Mouse (Mus musculus): ENCODE results near the gene Pglyrp2. TPM values are rescaled to one million over a fixed set of nuclear protein-coding genes. Genes with fewer than 3 reads are reported as not detected.

The Pglyrp2 gene
- polyA plus RNA-seq, 1 experiment from 2014 or later = 0.45 TPM

DNA sequence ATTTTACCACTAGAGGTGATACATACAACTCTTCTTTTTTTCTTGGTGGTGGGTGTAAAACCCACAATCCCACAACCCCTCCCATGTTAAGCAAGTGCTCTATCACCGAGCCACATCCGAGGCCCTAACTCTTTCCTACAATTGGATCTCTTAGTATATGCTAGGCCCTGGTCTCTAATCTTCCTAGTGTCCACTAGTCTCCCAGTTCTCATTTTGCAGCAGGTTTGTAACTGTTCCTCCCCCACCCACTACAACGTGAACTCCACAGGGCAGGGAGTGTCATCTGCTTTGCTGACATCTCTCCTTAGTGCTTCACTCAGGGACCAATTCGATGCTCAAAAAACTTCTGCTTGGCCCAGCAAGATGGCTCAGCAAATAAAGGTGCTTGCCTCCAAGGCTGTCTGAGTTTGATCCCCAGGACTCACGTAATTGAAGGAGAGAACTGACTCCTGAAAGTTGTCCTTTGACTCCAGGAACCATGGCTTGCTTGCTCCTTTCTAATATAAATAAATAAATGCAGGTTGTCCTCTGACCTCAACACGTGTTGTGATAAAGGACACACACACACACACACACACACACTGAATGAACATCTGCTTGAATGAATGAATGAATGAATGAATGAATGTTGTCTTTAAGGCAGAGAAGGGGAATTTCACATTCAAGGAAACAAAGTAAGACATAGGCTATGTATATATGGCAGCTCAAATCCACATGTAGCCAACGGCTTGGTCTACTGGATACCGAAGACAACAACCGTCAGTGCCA, 21.8 kb downstream of the Pglyrp2 start:
- 75% methylated on average over 9 of the region's 9 CpGs for WGBS
- no peaks in the 10 kb centered on the region for H3K4me1 ChIP-seq
- peaks cover 20% of the 10 kb centered on the region for H3K27me3 ChIP-seq (replicated peaks)
- no peaks in the 10 kb centered on the region for H3K36me3 ChIP-seq
- no peaks in the 10 kb centered on the region for H3K9me3 ChIP-seq
- no peak overlapping the region for H3K4me3 ChIP-seq (replicated peaks)
- H3K27ac ChIP-seq = no peak overlapping the region
- H3K9ac ChIP-seq = no peak overlapping the region
- no peak for ATAC-seq (ENCODE audit: insufficient read depth, low FRiP score, low read depth)
- no peak overlapping the region for H3K4me2 ChIP-seq

DNA sequence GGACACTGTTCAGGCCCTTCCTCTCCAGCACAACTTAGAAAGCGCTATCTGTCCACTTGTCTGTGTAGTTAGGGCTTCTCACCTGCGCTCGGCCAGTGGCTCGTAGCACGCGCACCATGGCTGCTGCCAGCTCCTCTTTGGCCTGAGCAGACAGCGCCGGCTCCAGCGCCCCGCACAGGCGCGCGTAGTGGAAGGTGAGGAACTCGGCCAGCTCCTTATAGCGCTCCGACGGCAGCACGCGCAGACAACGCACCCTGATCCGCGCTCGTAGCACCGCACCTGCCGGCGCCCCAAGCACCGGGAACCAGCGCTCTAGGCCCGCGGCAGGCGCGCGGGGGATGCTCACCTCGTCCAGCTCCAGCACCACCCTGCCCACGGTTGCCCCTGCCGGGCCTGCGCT, 27.7 kb downstream of the Pglyrp2 start:
- Histone ChIP-seq H3K27ac (no peak overlapping the region), H3K9ac (no peak overlapping the region), H3K4me2 (peak overlapping the region; percentile 49), H3K9me3 (no peaks in the 10 kb centered on the region), H3K36me3 (no peaks in the 10 kb centered on the region), H3K27me3 (replicated peaks) (peaks cover 73% of the 10 kb centered on the region), H3K4me1 (peaks cover 4% of the 10 kb centered on the region; the same call in 1 of the 2 replicates), H3K4me3 (replicated peaks) (peak overlapping the region; percentile 22)
- no peak for ATAC-seq (ENCODE audit: insufficient read depth, low FRiP score, low read depth)
- 14% methylated on average over 31 of the region's 37 CpGs for WGBS

DNA sequence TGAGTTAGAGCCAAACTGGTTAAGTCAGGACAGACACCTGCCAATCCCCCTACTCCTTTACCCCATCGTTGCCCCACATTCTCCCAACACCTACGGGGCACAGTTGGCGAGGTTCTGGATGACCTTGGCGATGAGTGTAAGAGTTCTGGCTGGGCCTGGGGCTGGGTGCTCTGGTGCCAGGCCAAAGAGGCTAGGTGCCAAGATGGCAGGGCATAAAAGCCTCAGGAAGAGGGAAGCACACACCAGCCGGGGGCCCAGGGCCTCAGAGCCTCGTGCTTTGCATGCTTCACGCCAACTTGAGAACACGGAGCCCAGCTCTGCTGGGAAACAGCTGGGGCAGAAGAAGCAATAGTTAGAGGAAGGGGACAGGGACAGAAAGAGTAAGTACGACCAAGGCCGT, 30.0 kb downstream of the Pglyrp2 start:
- no peak overlapping the region for H3K27ac ChIP-seq
- ATAC-seq (ENCODE audit: insufficient read depth, low FRiP score, low read depth) = no peak
- peaks cover 4% of the 10 kb centered on the region; the same call in 1 of the 2 replicates for H3K4me1 ChIP-seq
- H3K27me3 ChIP-seq (replicated peaks) = peaks cover 74% of the 10 kb centered on the region
- no peak overlapping the region for H3K4me3 ChIP-seq (replicated peaks)
- H3K4me2 ChIP-seq = no peak overlapping the region
- H3K9me3 ChIP-seq = no peaks in the 10 kb centered on the region
- WGBS = 87% methylated on average over 10 of the region's 10 CpGs
- no peak overlapping the region for H3K9ac ChIP-seq
- H3K36me3 ChIP-seq = no peaks in the 10 kb centered on the region

DNA sequence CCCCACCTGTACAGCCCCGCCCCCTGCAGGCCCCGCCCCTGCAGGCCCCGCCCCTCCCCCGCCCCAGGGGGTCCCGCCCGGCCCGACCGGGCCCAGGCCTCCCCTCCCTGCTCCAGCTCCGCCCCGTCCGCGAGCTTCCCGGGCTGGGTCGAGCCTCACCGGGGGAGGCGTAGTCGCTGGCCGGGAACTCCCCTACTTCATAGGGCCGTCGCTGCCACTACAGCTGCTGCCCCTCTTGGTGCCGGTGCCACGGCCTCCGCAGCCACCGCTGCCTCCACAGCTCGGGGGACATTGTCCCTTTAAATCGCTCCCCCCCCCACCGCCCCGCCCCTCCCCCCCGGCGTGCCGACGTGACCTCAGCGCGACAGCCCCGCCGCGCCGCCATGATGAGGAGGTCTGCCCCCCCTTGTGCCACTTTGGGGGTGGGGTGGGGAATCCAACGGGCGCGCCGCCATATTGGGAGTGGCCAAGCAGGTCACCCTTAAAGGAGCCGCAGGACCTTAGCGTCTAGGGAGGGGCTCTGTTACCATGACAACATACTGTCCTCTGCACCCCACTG, 34.8 kb downstream of the Pglyrp2 start, which contains the start of gene Wiz:
Gene Wiz, minus strand, starts transcription at position 339 of the 559 bp plus-strand sequence.
- peak within 1 kb of the TSS; percentile 83 for H3K9ac ChIP-seq
- peak within 1 kb of the TSS; percentile 76 for H3K4me3 ChIP-seq (replicated peaks)
- 1% methylated on average over 28 of the region's 44 CpGs for WGBS
- peak within 1 kb of the TSS; percentile 98 for H3K4me2 ChIP-seq
- 0 out of 2 replicates have a peak, but pooled peaks cover 7% of the 10 kb centered on the region for H3K36me3 ChIP-seq
- no peaks in the 10 kb centered on the region for H3K9me3 ChIP-seq
- H3K4me1 ChIP-seq = peaks cover 9% of the 10 kb centered on the region; the same call in 1 of the 2 replicates
- H3K27me3 ChIP-seq (replicated peaks) = peaks cover 29% of the 10 kb centered on the region
- peak; percentile 86 for ATAC-seq (ENCODE audit: insufficient read depth, low FRiP score, low read depth)
- peak within 1 kb of the TSS; percentile 87 for H3K27ac ChIP-seq

DNA sequence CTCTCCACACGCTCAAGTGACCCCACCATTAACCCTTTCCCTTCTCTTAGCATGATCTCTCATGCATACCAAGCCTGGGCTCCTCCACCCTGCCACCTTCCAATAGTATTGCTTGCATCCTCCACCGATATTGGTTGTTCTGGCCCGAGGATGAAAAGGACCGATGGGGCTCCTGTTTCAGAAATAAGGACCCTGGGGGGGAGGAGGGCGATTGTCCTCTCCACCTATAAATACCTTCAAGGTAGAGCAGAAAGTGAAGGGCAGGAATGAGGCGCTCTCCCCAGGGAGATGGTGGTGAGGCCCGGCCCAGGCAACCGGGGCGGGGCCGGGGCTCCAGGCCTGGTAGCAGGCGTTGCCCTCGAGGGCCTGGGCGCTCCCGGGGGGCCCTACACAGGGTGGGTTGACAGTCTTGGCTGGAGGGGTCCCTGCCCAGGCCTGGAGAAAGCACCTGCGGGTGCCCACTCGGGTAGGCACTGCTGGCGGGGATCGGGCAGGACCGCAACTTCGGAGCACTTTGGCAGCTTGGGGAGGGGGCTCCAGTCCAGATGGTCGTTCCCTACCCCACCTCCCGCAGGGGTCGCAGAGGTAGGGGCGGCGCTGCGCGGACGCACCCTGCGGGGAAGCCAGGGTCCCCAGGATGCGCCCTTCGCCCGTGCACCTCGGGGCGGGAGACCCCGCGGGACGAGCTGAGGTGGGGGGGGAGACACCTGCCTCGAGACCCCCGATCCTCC, 35.4 kb downstream of the Pglyrp2 start:
- peaks cover 9% of the 10 kb centered on the region; the same call in 1 of the 2 replicates for H3K4me1 ChIP-seq
- H3K4me2 ChIP-seq = peak overlapping the region; percentile 98
- ATAC-seq (ENCODE audit: insufficient read depth, low FRiP score, low read depth) = peak; percentile 51
- peaks cover 13% of the 10 kb centered on the region; the same call in 1 of the 2 replicates for H3K36me3 ChIP-seq
- peak overlapping the region; percentile 87; the same call in 1 of the 2 replicates for H3K27ac ChIP-seq
- peaks cover 27% of the 10 kb centered on the region for H3K27me3 ChIP-seq (replicated peaks)
- under 1% methylated on average over 31 of the region's 39 CpGs for WGBS
- no peaks in the 10 kb centered on the region for H3K9me3 ChIP-seq
- H3K9ac ChIP-seq = peak overlapping the region; percentile 83
- peak overlapping the region; percentile 76 for H3K4me3 ChIP-seq (replicated peaks)

DNA sequence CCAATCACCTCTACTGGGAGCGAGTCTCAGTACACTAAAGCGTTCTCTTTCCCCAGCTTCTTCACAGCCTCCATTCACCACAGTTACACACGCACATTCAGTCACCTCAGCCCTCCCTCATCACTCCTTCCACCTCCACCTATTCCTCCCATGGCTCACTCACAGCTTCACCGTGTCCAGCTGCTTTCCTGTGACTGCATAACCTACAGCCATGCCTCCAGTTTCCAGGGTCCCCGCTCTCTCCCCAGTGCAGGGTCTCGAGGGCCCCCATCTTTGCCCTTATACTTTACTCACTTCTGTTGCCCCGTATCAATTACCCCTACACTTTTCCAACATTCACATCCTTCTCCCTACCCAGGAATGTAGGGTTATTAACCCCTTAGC, 36.0 kb downstream of the Pglyrp2 start:
- Histone ChIP-seq H3K4me3 (replicated peaks) (peak overlapping the region; percentile 76), H3K4me2 (peak overlapping the region; percentile 98), H3K27me3 (replicated peaks) (peaks cover 21% of the 10 kb centered on the region), H3K9me3 (no peaks in the 10 kb centered on the region), H3K36me3 (peaks cover 17% of the 10 kb centered on the region; the same call in 1 of the 2 replicates), H3K4me1 (peaks cover 9% of the 10 kb centered on the region; the same call in 1 of the 2 replicates), H3K27ac (no peak overlapping the region), H3K9ac (no peak overlapping the region)
- ATAC-seq (ENCODE audit: insufficient read depth, low FRiP score, low read depth) = no peak
- WGBS = 38% methylated on average over 7 of the region's 7 CpGs

DNA sequence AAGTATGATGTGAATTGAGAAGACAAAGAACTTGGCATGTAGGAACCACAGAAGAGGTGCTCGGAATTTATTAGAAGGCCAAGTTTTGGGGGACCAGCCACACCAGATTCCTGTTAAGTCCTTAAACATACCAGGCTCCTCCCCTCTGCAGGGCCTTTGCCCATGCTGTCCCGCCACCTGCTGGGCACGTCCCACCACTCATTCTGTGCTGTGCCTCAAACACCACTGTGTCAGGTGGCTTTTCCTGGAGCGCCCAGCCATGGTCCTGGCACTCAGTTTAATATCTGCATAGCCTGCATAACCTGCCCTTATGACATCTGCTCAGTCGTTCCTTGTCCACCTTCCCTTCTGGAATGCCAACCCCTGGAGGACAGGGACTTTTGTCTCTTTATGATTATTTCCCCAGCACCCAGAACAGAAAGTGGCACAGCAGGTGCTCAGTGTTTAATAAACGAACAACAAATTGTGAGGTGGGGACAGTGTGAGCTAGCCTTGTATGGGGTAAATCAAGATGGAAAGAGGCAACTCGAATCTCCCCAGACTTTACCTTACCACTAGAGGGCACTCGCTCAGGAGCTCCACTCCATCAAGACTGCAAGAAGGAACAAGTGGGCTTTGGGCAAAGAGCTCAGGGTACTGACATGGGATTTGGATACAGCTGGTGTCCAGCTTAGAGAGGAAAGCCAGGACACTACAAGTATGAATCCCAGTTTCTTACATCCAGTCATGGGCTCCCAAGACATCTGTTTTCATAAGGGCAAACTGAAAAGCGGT, 37.1 kb downstream of the Pglyrp2 start:
- Histone ChIP-seq H3K4me1 (peaks cover 9% of the 10 kb centered on the region; the same call in 1 of the 2 replicates), H3K4me3 (replicated peaks) (no peak overlapping the region), H3K4me2 (no peak overlapping the region), H3K27ac (no peak overlapping the region), H3K9ac (no peak overlapping the region), H3K27me3 (replicated peaks) (peaks cover 11% of the 10 kb centered on the region), H3K36me3 (peaks cover 21% of the 10 kb centered on the region; the same call in 1 of the 2 replicates), H3K9me3 (no peaks in the 10 kb centered on the region)
- WGBS = 69% methylated on average over 9 of the region's 9 CpGs
- ATAC-seq (ENCODE audit: insufficient read depth, low FRiP score, low read depth) = no peak

DNA sequence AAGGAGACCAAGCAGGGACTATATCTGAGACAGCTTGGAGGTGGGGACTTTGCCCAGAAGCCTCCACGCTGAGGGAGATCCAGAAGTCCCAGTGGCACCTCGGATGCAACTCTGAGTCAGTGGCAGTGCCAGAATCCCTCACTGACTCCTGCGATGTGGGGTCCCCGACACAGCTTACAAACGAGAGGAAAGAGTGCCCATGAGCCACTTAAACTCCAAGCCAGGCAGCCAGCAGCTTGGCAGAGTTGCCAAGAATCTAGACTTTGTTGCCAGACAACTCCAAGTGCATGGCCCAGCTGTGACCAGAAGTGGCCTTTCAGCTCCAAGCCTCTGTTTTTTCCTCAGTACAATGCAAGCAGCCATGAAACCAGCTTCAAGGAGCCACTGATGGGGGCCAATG, 40.3 kb downstream of the Pglyrp2 start:
- WGBS = 86% methylated on average over 5 of the region's 5 CpGs

DNA sequence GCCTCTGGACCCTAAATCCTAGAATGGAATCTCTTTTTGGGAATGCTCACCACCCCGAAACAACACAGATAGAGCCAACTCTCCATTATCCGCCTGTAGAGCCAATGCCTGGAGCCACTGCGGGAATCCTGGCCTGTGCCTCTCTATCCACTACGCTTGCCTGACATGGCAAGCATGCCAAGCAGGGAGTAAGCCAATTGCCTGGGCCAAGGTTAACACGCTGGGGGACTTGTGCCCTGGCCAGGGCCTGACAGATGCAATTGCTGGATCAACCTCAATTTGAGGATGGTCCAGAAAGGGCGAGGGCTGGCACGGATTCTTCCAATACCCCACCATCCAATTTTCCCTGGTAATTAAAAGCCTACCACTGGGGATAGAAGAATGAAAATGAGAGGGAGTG, 41.4 kb downstream of the Pglyrp2 start:
- Histone ChIP-seq H3K4me3 (replicated peaks) (no peak overlapping the region), H3K36me3 (peaks cover 24% of the 10 kb centered on the region; the same call in 1 of the 2 replicates), H3K27me3 (replicated peaks) (no peaks in the 10 kb centered on the region), H3K9ac (no peak overlapping the region), H3K27ac (no peak overlapping the region), H3K9me3 (no peaks in the 10 kb centered on the region), H3K4me1 (no peaks in the 10 kb centered on the region), H3K4me2 (no peak overlapping the region)
- WGBS = 91% methylated on average over 7 of the region's 7 CpGs
- ATAC-seq (ENCODE audit: insufficient read depth, low FRiP score, low read depth) = no peak

More for the DNA sequence above, 40.3 kb downstream of the Pglyrp2 start:
- H3K4me1 ChIP-seq = peaks cover 8% of the 10 kb centered on the region; the same call in 1 of the 2 replicates
- H3K36me3 ChIP-seq = peaks cover 21% of the 10 kb centered on the region; the same call in 1 of the 2 replicates
- no peak overlapping the region for H3K9ac ChIP-seq
- no peak for ATAC-seq (ENCODE audit: insufficient read depth, low FRiP score, low read depth)
- no peak overlapping the region for H3K4me2 ChIP-seq
- H3K9me3 ChIP-seq = no peaks in the 10 kb centered on the region
- H3K27ac ChIP-seq = no peak overlapping the region
- H3K27me3 ChIP-seq (replicated peaks) = no peaks in the 10 kb centered on the region
- no peak overlapping the region for H3K4me3 ChIP-seq (replicated peaks)

DNA sequence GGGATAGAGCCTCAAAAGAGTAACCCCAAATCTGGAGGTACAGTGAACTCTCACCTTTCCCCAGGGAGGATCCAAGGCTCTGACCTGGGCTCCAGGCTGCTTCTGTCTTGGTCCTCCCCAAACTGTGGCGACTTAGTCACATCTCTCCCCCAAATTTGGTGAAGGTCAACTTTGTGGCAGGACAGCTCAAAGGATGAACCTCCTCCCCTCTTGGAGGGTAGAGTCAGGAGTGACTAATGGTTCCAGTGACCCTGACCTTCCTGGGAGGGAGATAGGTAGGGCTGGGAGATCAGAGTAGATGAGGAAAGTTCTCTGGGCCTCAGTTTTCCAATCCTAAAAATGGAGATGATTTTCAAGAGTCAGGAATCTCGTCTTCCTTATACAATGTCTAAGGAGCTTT, 45.2 kb downstream of the Pglyrp2 start:
- peaks cover 24% of the 10 kb centered on the region for H3K36me3 ChIP-seq
- no peak overlapping the region for H3K9ac ChIP-seq
- no peak for ATAC-seq (ENCODE audit: insufficient read depth, low FRiP score, low read depth)
- no peak overlapping the region for H3K27ac ChIP-seq
- 70% methylated on average over 2 of the region's 2 CpGs for WGBS
- H3K9me3 ChIP-seq = no peaks in the 10 kb centered on the region
- no peak overlapping the region for H3K4me3 ChIP-seq (replicated peaks)
- no peaks in the 10 kb centered on the region for H3K4me1 ChIP-seq
- no peaks in the 10 kb centered on the region for H3K27me3 ChIP-seq (replicated peaks)
- no peak overlapping the region for H3K4me2 ChIP-seq

DNA sequence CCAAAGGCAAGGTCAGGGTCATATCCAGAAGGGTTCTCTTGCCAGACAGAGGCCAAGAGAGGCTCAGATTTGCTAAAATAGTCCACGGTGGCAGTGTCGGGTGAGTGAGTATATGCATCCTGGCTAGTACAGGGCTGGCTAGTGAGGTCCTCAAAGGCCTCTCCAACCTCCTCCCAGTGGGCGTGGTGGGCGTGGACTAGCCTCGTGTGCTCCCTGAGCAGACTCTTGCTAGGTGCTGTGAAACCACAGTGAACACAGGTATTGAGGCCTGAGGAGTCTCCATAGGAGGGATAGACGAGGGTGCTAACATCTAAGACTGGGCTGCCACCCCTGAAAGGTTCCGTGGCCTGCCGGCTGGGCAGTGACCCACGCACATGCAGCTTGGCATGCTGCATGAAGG, 46.8 kb downstream of the Pglyrp2 start:
- no peak overlapping the region for H3K27ac ChIP-seq
- ATAC-seq (ENCODE audit: insufficient read depth, low FRiP score, low read depth) = 0 out of 2 replicates have a peak, but pooled peaks have one; percentile 14
- 74% methylated on average over 9 of the region's 9 CpGs for WGBS

More for the DNA sequence above, 46.8 kb downstream of the Pglyrp2 start:
- no peaks in the 10 kb centered on the region for H3K9me3 ChIP-seq
- H3K27me3 ChIP-seq (replicated peaks) = no peaks in the 10 kb centered on the region
- peaks cover 14% of the 10 kb centered on the region; the same call in 1 of the 2 replicates for H3K36me3 ChIP-seq
- H3K4me1 ChIP-seq = no peaks in the 10 kb centered on the region
- H3K4me2 ChIP-seq = no peak overlapping the region
- no peak overlapping the region for H3K4me3 ChIP-seq (replicated peaks)
- H3K9ac ChIP-seq = no peak overlapping the region
